Mouse (Mus musculus): ENCODE measurements around the gene Slc1a4. TPM values are rescaled to one million over a fixed set of nuclear protein-coding genes. Genes with fewer than 3 reads are reported as not detected.

The Slc1a4 gene
- polyA plus RNA-seq, 1 experiment = 66.7 TPM

DNA sequence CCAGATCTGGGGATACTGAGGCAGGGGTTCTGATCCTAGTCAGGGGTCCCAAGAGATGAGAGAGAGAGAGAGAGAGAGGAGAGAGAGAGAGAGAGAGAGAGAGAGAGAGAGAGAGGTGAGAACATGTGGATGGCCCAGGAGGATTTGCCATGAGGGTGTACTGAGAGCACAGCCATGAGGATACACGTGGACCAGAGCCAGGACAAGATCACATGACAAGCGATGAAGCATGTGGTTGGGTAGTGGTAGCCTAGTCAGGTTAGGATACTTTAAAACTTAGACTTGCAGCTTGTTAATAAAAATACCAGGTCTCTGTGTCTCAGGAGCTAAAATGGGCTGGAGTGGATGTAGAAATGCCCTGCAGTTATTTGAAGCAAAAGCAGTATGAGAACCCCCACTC lies 56.5 kb downstream of the Slc1a4 start:
- Histone ChIP-seq H3K27me3 (ENCODE audit: control insufficient read depth, insufficient read depth, insufficient read length) (no peaks in the 10 kb centered on the region), H3K4me3 (no peak overlapping the region), H3K79me2 (ENCODE audit: control insufficient read depth, insufficient read depth) (no peaks in the 10 kb centered on the region), H3K4me2 (ENCODE audit: low read depth) (no peak overlapping the region), H3ac (ENCODE audit: control insufficient read depth, insufficient read length) (no peak overlapping the region), H3K36me3 (ENCODE audit: control insufficient read depth, insufficient read depth) (no peaks in the 10 kb centered on the region)
- TF ChIP-seq TCF3 (IDR thresholded peaks at IDR 0.05; ENCODE audit: insufficient read length, low read depth) = no peak
- TF ChIP-seq POLR2AphosphoS2 (IDR thresholded peaks at IDR 0.05; ENCODE audit: insufficient read length, low read depth) = no peak
- TF ChIP-seq MYOG (IDR thresholded peaks at IDR 0.05; ENCODE audit: control insufficient read depth in 1 of 3, insufficient read depth in 1 of 3, insufficient read length in 2 of 3, low read depth in 2 of 3) = no peak
- TF ChIP-seq E2F4 (IDR thresholded peaks at IDR 0.05; ENCODE audit: insufficient read depth) = no peak

DNA sequence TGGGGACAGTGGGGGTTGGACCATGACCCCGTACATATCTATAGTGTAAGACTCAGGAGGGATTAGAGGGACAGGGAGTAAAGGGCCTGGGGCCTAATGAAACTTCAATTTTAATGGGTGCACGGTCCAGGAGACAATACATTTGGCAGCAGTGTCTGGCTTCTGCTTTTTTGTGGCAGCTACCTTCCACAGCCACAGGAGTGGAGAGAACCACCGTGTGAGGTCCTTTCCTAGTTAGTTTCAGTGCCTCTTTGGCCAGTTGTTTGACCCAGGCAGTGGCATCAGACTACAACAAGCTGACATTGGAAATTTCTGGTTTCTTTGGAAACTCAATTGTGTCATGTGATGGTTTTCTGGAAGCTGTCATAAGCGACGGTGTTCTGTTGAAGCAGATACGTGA lies 62.6 kb downstream of the Slc1a4 start:
- Histone ChIP-seq H3K36me3 (ENCODE audit: control insufficient read depth, insufficient read depth) (no peaks in the 10 kb centered on the region), H3K4me3 (no peak overlapping the region), H3ac (ENCODE audit: control insufficient read depth, insufficient read length) (no peak overlapping the region), H3K27me3 (ENCODE audit: control insufficient read depth, insufficient read depth, insufficient read length) (no peaks in the 10 kb centered on the region), H3K79me2 (ENCODE audit: control insufficient read depth, insufficient read depth) (no peaks in the 10 kb centered on the region), H3K4me2 (ENCODE audit: low read depth) (no peak overlapping the region)
- TF ChIP-seq TCF3 (IDR thresholded peaks at IDR 0.05; ENCODE audit: insufficient read length, low read depth) (no peak), REST (IDR thresholded peaks at IDR 0.05; ENCODE audit: insufficient read depth, insufficient read length) (no peak), POLR2AphosphoS2 (IDR thresholded peaks at IDR 0.05; ENCODE audit: insufficient read length, low read depth) (no peak), USF1 (IDR thresholded peaks at IDR 0.05; ENCODE audit: low read depth) (no peak), MAX (IDR thresholded peaks at IDR 0.05; ENCODE audit: low read depth) (no peak), E2F4 (IDR thresholded peaks at IDR 0.05; ENCODE audit: insufficient read depth) (no peak), CEBPB (IDR thresholded peaks at IDR 0.05; ENCODE audit: insufficient read depth, poor library complexity, severe bottlenecking) (no peak)

DNA sequence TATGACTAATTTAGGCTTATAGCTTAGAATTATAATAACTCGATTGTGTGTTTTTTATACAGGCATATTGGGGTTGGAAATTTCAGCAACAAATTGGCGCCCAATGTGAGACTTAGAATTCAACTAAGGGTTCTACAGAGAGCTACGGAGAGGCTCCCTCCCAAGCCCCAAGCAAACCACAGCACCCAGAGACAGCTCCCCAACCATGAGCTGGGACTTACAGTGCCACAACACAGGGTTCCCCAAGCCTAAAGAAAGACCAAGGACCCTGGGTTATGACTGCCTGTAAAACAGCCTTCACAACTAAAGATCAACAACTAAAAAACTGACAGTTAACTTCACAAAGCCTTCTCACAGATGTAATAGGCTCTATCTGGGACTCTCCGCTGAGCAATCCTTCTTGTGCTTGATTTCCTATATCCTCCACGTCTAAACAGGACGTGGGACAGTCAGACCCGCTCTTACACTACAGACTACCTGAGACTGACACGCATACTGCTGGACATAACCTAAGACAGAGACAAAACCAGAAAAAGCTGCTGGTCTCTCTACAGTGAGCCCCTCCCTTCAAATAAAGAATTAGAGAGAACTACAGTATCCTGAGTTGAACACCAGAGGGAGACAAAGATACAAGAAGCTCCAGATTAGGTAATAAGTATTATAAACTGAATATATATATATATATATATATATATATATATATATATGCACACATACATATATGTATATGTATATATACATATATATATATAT lies 69.7 kb downstream of the Slc1a4 start:
- Histone ChIP-seq H3ac (ENCODE audit: control insufficient read depth, insufficient read length) (no peak overlapping the region), H3K27me3 (ENCODE audit: control insufficient read depth, insufficient read depth, insufficient read length) (no peaks in the 10 kb centered on the region), H3K79me2 (ENCODE audit: control insufficient read depth, insufficient read depth) (no peaks in the 10 kb centered on the region), H3K4me3 (no peak overlapping the region), H3K4me2 (ENCODE audit: low read depth) (no peak overlapping the region), H3K36me3 (ENCODE audit: control insufficient read depth, insufficient read depth) (no peaks in the 10 kb centered on the region)
- TF ChIP-seq TCF3 (IDR thresholded peaks at IDR 0.05; ENCODE audit: insufficient read length, low read depth) (no peak), TCF12 (IDR thresholded peaks at IDR 0.05; ENCODE audit: insufficient read depth, poor library complexity, severe bottlenecking) (no peak), MYOG (IDR thresholded peaks at IDR 0.05; ENCODE audit: control insufficient read depth in 1 of 3, insufficient read depth in 1 of 3, insufficient read length in 2 of 3, low read depth in 2 of 3) (no peak), REST (IDR thresholded peaks at IDR 0.05; ENCODE audit: insufficient read depth, insufficient read length) (no peak), E2F4 (IDR thresholded peaks at IDR 0.05; ENCODE audit: insufficient read depth) (no peak), POLR2AphosphoS2 (IDR thresholded peaks at IDR 0.05; ENCODE audit: insufficient read length, low read depth) (no peak), MAX (IDR thresholded peaks at IDR 0.05; ENCODE audit: low read depth) (no peak), USF1 (IDR thresholded peaks at IDR 0.05; ENCODE audit: low read depth) (no peak), CEBPB (IDR thresholded peaks at IDR 0.05; ENCODE audit: insufficient read depth, poor library complexity, severe bottlenecking) (no peak), SRF (IDR thresholded peaks at IDR 0.05; ENCODE audit: control insufficient read depth, insufficient read length, low read depth) (no peak), MYOD1 (IDR thresholded peaks at IDR 0.05; ENCODE audit: control insufficient read depth in 1 of 3, insufficient read length in 2 of 3, low read depth in 2 of 3) (no peak), POLR2A (IDR thresholded peaks at IDR 0.05; ENCODE audit: insufficient read length, low read depth) (no peak)

DNA sequence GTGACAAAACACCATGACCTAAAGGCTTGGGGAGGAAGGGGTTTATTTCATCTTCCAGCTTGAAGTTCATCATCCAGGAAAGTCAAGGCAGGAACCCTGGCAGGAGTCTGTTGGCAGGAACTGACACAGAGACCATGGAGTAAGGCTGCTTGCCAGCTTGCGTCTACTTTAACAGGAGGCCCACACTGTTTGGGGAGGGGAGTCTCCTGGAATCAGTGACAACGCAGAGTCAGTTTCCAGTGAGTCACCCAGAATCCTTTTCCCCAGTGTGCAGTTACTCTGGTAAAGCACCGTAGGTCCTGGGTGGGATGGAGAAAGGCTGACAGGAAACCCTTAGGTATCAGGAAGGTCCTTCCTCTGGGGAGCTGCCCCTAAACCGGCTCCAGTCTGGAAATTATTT lies 77.7 kb downstream of the Slc1a4 start:
- Histone ChIP-seq H3K4me3 (no peak overlapping the region), H3K27me3 (ENCODE audit: control insufficient read depth, insufficient read depth, insufficient read length) (no peaks in the 10 kb centered on the region), H3ac (ENCODE audit: control insufficient read depth, insufficient read length) (no peak overlapping the region), H3K4me2 (ENCODE audit: low read depth) (no peak overlapping the region), H3K79me2 (ENCODE audit: control insufficient read depth, insufficient read depth) (no peaks in the 10 kb centered on the region), H3K36me3 (ENCODE audit: control insufficient read depth, insufficient read depth) (no peaks in the 10 kb centered on the region)
- TF ChIP-seq POLR2A (IDR thresholded peaks at IDR 0.05; ENCODE audit: insufficient read length, low read depth) (no peak), USF1 (IDR thresholded peaks at IDR 0.05; ENCODE audit: low read depth) (no peak), TCF12 (IDR thresholded peaks at IDR 0.05; ENCODE audit: insufficient read depth, poor library complexity, severe bottlenecking) (no peak), POLR2AphosphoS2 (IDR thresholded peaks at IDR 0.05; ENCODE audit: insufficient read length, low read depth) (no peak), CEBPB (IDR thresholded peaks at IDR 0.05; ENCODE audit: insufficient read depth, poor library complexity, severe bottlenecking) (no peak), MYOD1 (IDR thresholded peaks at IDR 0.05; ENCODE audit: control insufficient read depth in 1 of 3, insufficient read length in 2 of 3, low read depth in 2 of 3) (no peak), MAX (IDR thresholded peaks at IDR 0.05; ENCODE audit: low read depth) (no peak), MYOG (IDR thresholded peaks at IDR 0.05; ENCODE audit: control insufficient read depth in 1 of 3, insufficient read depth in 1 of 3, insufficient read length in 2 of 3, low read depth in 2 of 3) (no peak), REST (IDR thresholded peaks at IDR 0.05; ENCODE audit: insufficient read depth, insufficient read length) (no peak), E2F4 (IDR thresholded peaks at IDR 0.05; ENCODE audit: insufficient read depth) (no peak), TCF3 (IDR thresholded peaks at IDR 0.05; ENCODE audit: insufficient read length, low read depth) (no peak), SRF (IDR thresholded peaks at IDR 0.05; ENCODE audit: control insufficient read depth, insufficient read length, low read depth) (no peak)

DNA sequence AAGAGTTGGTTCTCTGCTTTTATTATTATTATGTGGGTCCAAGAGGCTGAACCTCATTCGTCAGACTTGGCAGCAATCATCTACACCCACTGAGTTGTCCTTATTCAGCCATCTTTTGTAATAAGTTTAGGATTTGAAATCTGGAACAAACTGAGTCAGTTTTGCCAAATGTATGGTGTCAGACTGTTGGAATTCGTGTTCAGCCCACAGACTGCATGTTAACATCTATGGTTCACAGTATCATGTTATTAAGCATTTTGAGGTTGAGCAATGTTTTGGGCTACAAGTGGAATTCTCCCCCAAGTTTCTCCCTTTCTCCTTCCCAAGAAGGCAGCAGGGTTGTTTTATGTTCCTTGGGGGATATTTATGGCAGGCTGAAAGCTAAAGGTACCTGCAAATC lies 79.4 kb downstream of the Slc1a4 start:
- Histone ChIP-seq H3K36me3 (ENCODE audit: control insufficient read depth, insufficient read depth) (no peaks in the 10 kb centered on the region), H3ac (ENCODE audit: control insufficient read depth, insufficient read length) (no peak overlapping the region), H3K4me3 (no peak overlapping the region), H3K27me3 (ENCODE audit: control insufficient read depth, insufficient read depth, insufficient read length) (no peaks in the 10 kb centered on the region), H3K79me2 (ENCODE audit: control insufficient read depth, insufficient read depth) (peaks cover 5% of the 10 kb centered on the region), H3K4me2 (ENCODE audit: low read depth) (no peak overlapping the region)
- TF ChIP-seq E2F4 (IDR thresholded peaks at IDR 0.05; ENCODE audit: insufficient read depth) = no peak
- peak; percentile 70; the same call in 1 of the 2 replicates for TF ChIP-seq CEBPB (IDR thresholded peaks at IDR 0.05; ENCODE audit: insufficient read depth, poor library complexity, severe bottlenecking)

Other genes with a start within 250 kb of the Slc1a4 start
- 30.2 TPM for gene Actr2, start 219.8 kb downstream of the Slc1a4 start, polyA plus RNA-seq (2012; fragmentation: generic; extraction: Trizol)
- 107 TPM for gene Rab1a, start 131.3 kb downstream of the Slc1a4 start, polyA plus RNA-seq (2012; fragmentation: generic; extraction: Trizol)
- 9.3 TPM for gene Cep68, start 83.3 kb downstream of the Slc1a4 start, polyA plus RNA-seq (2012; fragmentation: generic; extraction: Trizol)
- gene Sertad2, start 210.5 kb upstream of the Slc1a4 start, polyA plus RNA-seq (2012; fragmentation: generic; extraction: Trizol) = 20.9 TPM

All from myocyte (in vitro differentiated cells).